27 mouse cellular contexts compared by ENCODE assay signal in genomic region chr6:124360549-124360948, GRCm38 (mm10). TPM values are rescaled to one million over a fixed set of nuclear protein-coding genes. Genes with fewer than 3 reads are reported as not detected.
DNase-seq lines count a peak whose midpoint lies in the region; ATAC-seq and TF ChIP-seq lines count a peak whose summit lies in the region.
"Had no signal": no experiment of that assay in that cellular context is flagged by ENCODE, and none has a peak within 500 bp of the region (broad histone marks: within the 10 kb centered on the region; RNA-seq: fewer than 3 reads in every experiment).

No protein-coding gene starts in this region.

- TF ChIP-seq CTCF in kidney, adult 2 months (conservative IDR thresholded peaks at IDR 0.05; ENCODE audit: insufficient read depth, insufficient read length, low read depth, low read length), result no peak

- no peaks in the 10 kb centered on the region for H3K36me3 ChIP-seq in kidney, adult 2 months (ENCODE audit: control insufficient read depth, insufficient read depth, low read length)
- no peaks in the 10 kb centered on the region for H3K36me3 ChIP-seq in midbrain, embryonic 10.5 days
- H3K36me3 ChIP-seq: forebrain, embryonic 15.5 days; heart, embryonic 12.5 days; hindbrain, embryonic 13.5 days; kidney, embryonic 15.5 days; limb, embryonic 15.5 days; lung, embryonic 15.5 days had no signal

- ATAC-seq in granulocyte monocyte progenitor cell, adult 5-6 weeks (replicated peaks; ENCODE audit: poor library complexity, severe bottlenecking), result 0 out of 2 replicates have a peak, but pooled peaks have one; percentile 34
- 0 out of 2 replicates have a peak, but pooled peaks have one; percentile 26 for ATAC-seq in neutrophil, adult 5-6 weeks (ENCODE audit: extremely low read depth, insufficient number of reproducible peaks, low FRiP score, poor library complexity, severe bottlenecking)
- ATAC-seq: forebrain, embryonic 15.5 days; Patski had no signal

- H3K27ac ChIP-seq in kidney, adult 2 months (ENCODE audit: insufficient read depth, low read depth, low read length), result no peak overlapping the region
- no peak overlapping the region for H3K27ac ChIP-seq in midbrain, embryonic 10.5 days (replicated peaks)
- H3K27ac ChIP-seq: forebrain, embryonic 15.5 days; hindbrain, embryonic 13.5 days; kidney, embryonic 15.5 days; left cerebral cortex, adult 2 months; limb, embryonic 15.5 days; liver, embryonic 14.5 days; lung, embryonic 15.5 days had no signal

- H3K27me3 ChIP-seq in kidney, adult 2 months (replicated peaks; ENCODE audit: control insufficient read depth, insufficient read depth, low read length), result no peaks in the 10 kb centered on the region
- H3K27me3 ChIP-seq in midbrain, embryonic 10.5 days (ENCODE audit: low read depth, poor library complexity, severe bottlenecking), result no peaks in the 10 kb centered on the region
- H3K27me3 ChIP-seq: forebrain, embryonic 15.5 days; heart, embryonic 12.5 days; hindbrain, embryonic 13.5 days; kidney, embryonic 15.5 days; limb, embryonic 15.5 days; lung, embryonic 15.5 days had no signal

- H3K9me3 ChIP-seq in midbrain, embryonic 10.5 days (replicated peaks), result no peaks in the 10 kb centered on the region
- H3K9me3 ChIP-seq: forebrain, embryonic 15.5 days; heart, embryonic 12.5 days; hindbrain, embryonic 13.5 days; kidney, embryonic 15.5 days; limb, embryonic 15.5 days; lung, embryonic 15.5 days had no signal

- no peak overlapping the region for H3K4me3 ChIP-seq in kidney, adult 2 months (ENCODE audit: insufficient read depth, low read depth, low read length)
- no peak overlapping the region for H3K4me3 ChIP-seq in midbrain, embryonic 10.5 days
- H3K4me3 ChIP-seq: forebrain, embryonic 15.5 days; heart, embryonic 12.5 days; hindbrain, embryonic 13.5 days; kidney, embryonic 15.5 days; left cerebral cortex, adult 2 months; limb, embryonic 15.5 days; lung, embryonic 15.5 days had no signal

- no peaks in the 10 kb centered on the region for H3K4me1 ChIP-seq in kidney, adult 2 months (ENCODE audit: control insufficient read depth, insufficient read depth, low read length)
- H3K4me1 ChIP-seq in midbrain, embryonic 10.5 days, result no peaks in the 10 kb centered on the region
- H3K4me1 ChIP-seq: forebrain, embryonic 15.5 days; heart, embryonic 12.5 days; hindbrain, embryonic 13.5 days; kidney, embryonic 15.5 days; limb, embryonic 15.5 days; lung, embryonic 15.5 days had no signal

- WGBS in kidney, adult 2 months, result 39% methylated on average over 6 of the region's 6 CpGs
- 53% methylated on average over 6 of the region's 6 CpGs for WGBS in midbrain, embryonic 10.5 days

- TF ChIP-seq POLR2A in kidney, adult 2 months (IDR thresholded peaks at IDR 0.05; ENCODE audit: low read depth, low read length), result no peak

- peak; percentile 12 for DNase-seq in kidney, adult 2 months
- no peak for DNase-seq in kidney, postnatal 36 days
- peak; percentile 84 for DNase-seq in R1 (ENCODE audit: low read depth, low spot score)
- DNase-seq in right cerebral cortex, adult 2 months (ENCODE audit: low spot score in 2 of 2), result no peak
- DNase-seq in midbrain, embryonic 10.5 days (ENCODE audit: low spot score), result no peak
- DNase-seq in right cerebral cortex, postnatal 25 days, result no peak
- DNase-seq: adrenal gland, postnatal 25 days; cerebellum, adult 8-10 months; cerebellum, postnatal 36 days; heart, postnatal 10 days; kidney, postnatal 4 days; layer of hippocampus, adult 9-11 months; left cerebral cortex, postnatal 4 days; lung, postnatal 4 days; thymus, postnatal 25 days had no signal

RNA-seq across cellular contexts. Expression of gene Pex5, which starts 54.3 kb away (rescaled TPM):
- 62.0 and 62.8 TPM in 2 replicates for polyA plus RNA-seq in kidney, adult 2 months (2012; rRNA removed)
- total RNA-seq in granulocyte monocyte progenitor cell, adult 5-6 weeks (2014; fragmentation: Nextera tagmentation), result 31.3 and 34.9 TPM in 2 replicates
- 16.2 and 19.5 TPM in 2 replicates for total RNA-seq in granulocyte monocyte progenitor cell, adult 5-6 weeks (2017)
- total RNA-seq in neutrophil, adult 5-6 weeks (2017), result 22.6 and 23.0 TPM in 2 replicates
- 42.6 and 48.8 TPM in 2 replicates for polyA plus RNA-seq in midbrain, embryonic 10.5 days (2016; fragmentation: Nextera tagmentation; extraction: Ambion mirVana)

RNA-seq across cellular contexts. Expression of gene Cd163, which starts 56.1 kb away (rescaled TPM):
- polyA plus RNA-seq in kidney, adult 2 months (2012; rRNA removed), result 0.26 and 0.39 TPM in 2 replicates
- 1.2 and 2.9 TPM in 2 replicates for total RNA-seq in granulocyte monocyte progenitor cell, adult 5-6 weeks (2014; fragmentation: Nextera tagmentation)
- total RNA-seq in granulocyte monocyte progenitor cell, adult 5-6 weeks (2017), result 2.3 and 2.4 TPM in 2 replicates
- 0.23 and 0.61 TPM in 2 replicates for total RNA-seq in neutrophil, adult 5-6 weeks (2017)
- polyA plus RNA-seq in midbrain, embryonic 10.5 days (2016; fragmentation: Nextera tagmentation; extraction: Ambion mirVana), result not detected in 2 replicates
- polyA plus RNA-seq: heart, embryonic 12.5 days; neural tube, embryonic 11.5 days; Patski had no signal

Comparison
In these comparisons a context has a peak if more than half of its experiments do, and no peak if none do; other contexts are left out.
1. DNase-seq: peak in kidney, adult 2 months (single experiment) and R1 (single experiment); none in kidney, postnatal 36 days (0 of 2), right cerebral cortex, adult 2 months (0 of 2), midbrain, embryonic 10.5 days (single experiment) and right cerebral cortex, postnatal 25 days (single experiment).